Mouse (Mus musculus) G1E (cell line): ENCODE measurements around the gene Gpr12.

ENCODE experiments used
- CTCF ChIP-seq: IDR thresholded peaks from 2 replicates; pipeline ENCODE4 v1.5.1; 2012; ENCODE audit warnings: low read depth, low read length, inconsistent platforms, mixed read lengths
- GATA1 ChIP-seq: IDR thresholded peaks from 2 replicates; pipeline ENCODE4 v1.6.1; 2012; ENCODE audit warnings: borderline replicate concordance, low read length, inconsistent platforms, mixed read lengths

DNA sequence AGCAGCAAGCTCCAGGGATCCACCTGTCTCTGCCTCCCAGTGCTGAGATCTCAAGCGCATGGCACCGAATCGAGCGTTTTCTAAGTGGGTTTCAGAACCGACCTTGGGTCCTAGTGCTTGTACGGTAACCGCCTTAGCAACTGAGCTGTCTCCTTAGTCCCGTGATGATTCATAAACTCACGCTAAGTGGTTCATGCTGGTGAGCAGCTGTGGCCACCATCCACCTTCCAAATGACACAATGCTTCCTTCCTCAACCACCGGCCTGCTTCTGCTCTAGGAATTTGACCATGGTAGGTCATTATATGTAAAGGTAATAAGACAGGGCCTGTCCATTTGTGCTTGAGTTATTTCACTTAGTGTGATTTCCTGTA lies 12.4 kb upstream of the Gpr12 start:
- TF ChIP-seq CTCF (no peak), GATA1 (no peak)
